Mouse (Mus musculus) cerebellum, postnatal 14 days (tissue): Measurements from ENCODE around the gene Gm15013.
"Not testable (repeated sequence)": the region's sequence is repeated elsewhere in the genome, so short reads cannot be mapped to it uniquely, and the experiment has no call there.

Experiments
- DNase-seq, 2 experiments: peaks; one replicate each; pipeline ENCODE4 v3.0.0; 2021; ENCODE audit warnings: mixed read lengths in 2 of 2

The Gm15013 gene

GRCm38 (mm10) chrX:139714381-139714780 is at the start of gene Gm15013:
TSS of gene Gm15013 (minus strand) at chrX:139714481.
- no peak for DNase-seq

GRCm38 (mm10) chrX:139762546-139762945 is 48.3 kb upstream of the Gm15013 start:
- DNase-seq = peak; percentile 13 to 33

- DNase-seq = not testable (repeated sequence)
Measured at GRCm38 (mm10) chrX:139758634-139759033, 44.4 kb upstream of the Gm15013 start.

- peak; percentile 71 to 86 for DNase-seq
Measured at GRCm38 (mm10) chrX:139751855-139752254, 37.6 kb upstream of the Gm15013 start.

GRCm38 (mm10) chrX:139737066-139737465 is 22.8 kb upstream of the Gm15013 start:
- no peak for DNase-seq

- DNase-seq = no peak
Measured at GRCm38 (mm10) chrX:139730541-139730940, 16.3 kb upstream of the Gm15013 start.

GRCm38 (mm10) chrX:139722350-139722749 is 8.1 kb upstream of the Gm15013 start:
- no peak for DNase-seq

GRCm38 (mm10) chrX:139684775-139685695 is 29.2 kb downstream of the Gm15013 start, which contains the start of gene Tbc1d8b:
TSS of gene Tbc1d8b (plus strand) at chrX:139684996.
- peak; percentile 76 to 84 for DNase-seq

- no peak for DNase-seq
Measured at GRCm38 (mm10) chrX:139684410-139684774, 29.9 kb downstream of the Gm15013 start.

- peak in 1 of 2 experiments; percentile 4 for DNase-seq
Measured at GRCm38 (mm10) chrX:139665829-139666228, 48.5 kb downstream of the Gm15013 start.
